ENCODE assay signal across 17 mouse cellular contexts in the genomic region with DNA sequence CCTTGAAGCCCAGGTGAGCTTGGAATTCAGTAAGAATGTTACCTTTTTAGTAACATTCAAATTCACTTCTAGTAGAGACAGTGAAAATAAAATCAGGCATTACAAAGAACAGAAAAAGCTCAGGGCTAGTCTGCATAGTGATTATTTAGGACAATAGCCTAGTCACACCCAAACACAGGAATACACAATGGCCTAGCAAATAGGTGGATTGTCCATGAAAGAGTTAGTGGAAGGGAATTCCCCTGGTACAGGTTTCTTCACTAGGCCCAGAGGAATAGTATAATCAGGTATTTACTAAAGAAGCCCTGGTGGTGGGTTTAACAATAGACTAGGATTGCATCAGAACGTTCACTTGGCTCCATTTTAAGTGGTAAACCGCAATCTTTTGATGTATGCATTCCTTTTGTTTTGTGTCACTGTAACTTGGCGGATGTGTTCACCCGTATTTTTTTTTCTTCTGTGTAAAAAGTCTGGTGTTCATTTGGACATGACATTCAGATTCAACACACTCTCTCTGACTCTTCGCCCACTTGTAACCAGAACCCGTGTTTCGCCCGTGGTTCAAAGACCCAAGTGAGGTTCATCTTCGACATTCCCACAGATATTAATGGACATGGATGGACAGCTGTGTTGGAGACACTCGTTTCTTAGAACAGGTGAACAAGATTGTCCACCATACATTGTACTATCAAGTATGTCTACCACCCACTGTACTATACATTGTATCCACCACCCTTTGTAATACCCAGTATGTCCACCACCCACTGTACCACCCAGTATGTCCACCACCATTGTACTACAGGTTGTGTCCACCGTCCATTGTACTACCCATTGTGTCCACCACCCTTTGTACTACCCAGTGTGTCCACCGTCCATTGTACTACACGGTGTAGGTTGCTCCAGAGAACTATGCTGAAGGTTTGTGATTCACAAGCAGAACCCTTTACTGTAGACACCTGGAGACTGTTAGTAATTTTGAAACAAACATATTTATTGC.
DNase-seq lines count a peak whose midpoint lies in the region; ATAC-seq and TF ChIP-seq lines count a peak whose summit lies in the region.
"Had no signal": no experiment of that assay in that cellular context is flagged by ENCODE, and none has a peak within 500 bp of the region (broad histone marks: within the 10 kb centered on the region; RNA-seq: fewer than 3 reads in every experiment).

No protein-coding gene starts in this region.

- TF ChIP-seq CTCF in hindbrain, postnatal 0 days (IDR thresholded peaks at IDR 0.05; ENCODE audit: low read depth) = no peak
- TF ChIP-seq CTCF in ES-Bruce4 (IDR thresholded peaks at IDR 0.05; ENCODE audit: low read depth, low read length) = no peak

- TF ChIP-seq POLR2A in ES-Bruce4 (IDR thresholded peaks at IDR 0.05; ENCODE audit: insufficient read depth, low read length) = no peak

- peak; percentile 64 for ATAC-seq in hindbrain, embryonic 11.5 days (ENCODE audit: low FRiP score)
- no peak for ATAC-seq in hindbrain, postnatal 0 days
- peak; percentile 29; the same call in 1 of the 2 replicates for ATAC-seq in embryonic facial prominence, embryonic 15.5 days (ENCODE audit: insufficient number of reproducible peaks, low FRiP score, low TSS enrichment, low read depth)
- ATAC-seq: forebrain, embryonic 15.5 days; lung, postnatal 0 days had no signal

- TF ChIP-seq EP300 in ES-Bruce4 (IDR thresholded peaks at IDR 0.05; ENCODE audit: insufficient read depth, low read depth, low read length) = no peak

- no peak overlapping the region for H3K4me2 ChIP-seq in hindbrain, embryonic 11.5 days (replicated peaks; ENCODE audit: low read depth, low read length)
- H3K4me2 ChIP-seq in hindbrain, postnatal 0 days (ENCODE audit: low read depth, low read length) = no peak overlapping the region
- no peak overlapping the region for H3K4me2 ChIP-seq in embryonic facial prominence, embryonic 15.5 days (replicated peaks)
- H3K4me2 ChIP-seq: forebrain, embryonic 15.5 days had no signal

- H3K4me1 ChIP-seq in hindbrain, embryonic 11.5 days (replicated peaks; ENCODE audit: control insufficient read depth, insufficient read depth, low read length) = no peaks in the 10 kb centered on the region
- H3K4me1 ChIP-seq in hindbrain, postnatal 0 days (ENCODE audit: insufficient read depth, low read length) = no peaks in the 10 kb centered on the region
- no peaks in the 10 kb centered on the region for H3K4me1 ChIP-seq in ES-Bruce4 (ENCODE audit: control insufficient read depth, insufficient read depth, low read length)
- H3K4me1 ChIP-seq in embryonic facial prominence, embryonic 15.5 days = no peaks in the 10 kb centered on the region
- H3K4me1 ChIP-seq: forebrain, embryonic 15.5 days had no signal

- DNase-seq in hindbrain, embryonic 11.5 days (ENCODE audit: low spot score) = no peak
- no peak for DNase-seq in hindbrain, postnatal 0 days (ENCODE audit: low spot score)
- DNase-seq in 3134 (ENCODE audit: extremely low read depth, insufficient read length, low spot score) = peak; percentile 7
- DNase-seq in frontal cortex, postnatal 36 days (ENCODE audit: low spot score in 2 of 2) = no peak
- DNase-seq in thymus, postnatal 14 days = no peak
- DNase-seq: adrenal gland, postnatal 14 days; cerebellum, adult 2 months; gastrocnemius, adult 2 months; heart, adult 18-20 months; heart, postnatal 10 days; layer of hippocampus, postnatal 36 days; thymus, postnatal 36 days had no signal

- 89% methylated on average over 13 of the region's 13 CpGs for WGBS in hindbrain, embryonic 11.5 days
- WGBS in hindbrain, postnatal 0 days = 90% methylated on average over 13 of the region's 13 CpGs
- 78% methylated on average over 13 of the region's 13 CpGs for WGBS in embryonic facial prominence, embryonic 15.5 days

- H3K4me3 ChIP-seq in hindbrain, embryonic 11.5 days (ENCODE audit: low read depth, low read length) = no peak overlapping the region
- H3K4me3 ChIP-seq in hindbrain, postnatal 0 days (ENCODE audit: low read length) = no peak overlapping the region
- H3K4me3 ChIP-seq in ES-Bruce4 (ENCODE audit: low read depth, low read length) = no peak overlapping the region
- no peak overlapping the region for H3K4me3 ChIP-seq in embryonic facial prominence, embryonic 15.5 days (replicated peaks)
- H3K4me3 ChIP-seq: forebrain, embryonic 15.5 days; gastrocnemius, adult 2 months had no signal

- H3K9ac ChIP-seq in hindbrain, embryonic 11.5 days (ENCODE audit: low read depth, low read length) = no peak overlapping the region
- H3K9ac ChIP-seq in hindbrain, postnatal 0 days (replicated peaks; ENCODE audit: low read length) = no peak overlapping the region
- no peak overlapping the region for H3K9ac ChIP-seq in ES-Bruce4 (ENCODE audit: low read depth, poor library complexity, severe bottlenecking)
- H3K9ac ChIP-seq in embryonic facial prominence, embryonic 15.5 days = no peak overlapping the region
- H3K9ac ChIP-seq: forebrain, embryonic 15.5 days; liver, embryonic 14.5 days had no signal

- H3K9me3 ChIP-seq in hindbrain, embryonic 11.5 days (ENCODE audit: control insufficient read depth, low read length) = no peaks in the 10 kb centered on the region
- no peaks in the 10 kb centered on the region for H3K9me3 ChIP-seq in hindbrain, postnatal 0 days (ENCODE audit: low read length)
- peaks cover 4% of the 10 kb centered on the region for H3K9me3 ChIP-seq in ES-Bruce4 (replicated peaks; ENCODE audit: control insufficient read depth, insufficient read depth, low read length, poor library complexity, severe bottlenecking)
- H3K9me3 ChIP-seq in embryonic facial prominence, embryonic 15.5 days (replicated peaks) = no peaks in the 10 kb centered on the region
- H3K9me3 ChIP-seq: forebrain, embryonic 15.5 days had no signal

- no peaks in the 10 kb centered on the region for H3K27me3 ChIP-seq in hindbrain, embryonic 11.5 days (ENCODE audit: control insufficient read depth, insufficient read depth, low read length)
- H3K27me3 ChIP-seq in hindbrain, postnatal 0 days (ENCODE audit: insufficient read depth, low read length) = no peaks in the 10 kb centered on the region
- no peaks in the 10 kb centered on the region for H3K27me3 ChIP-seq in ES-Bruce4 (ENCODE audit: control insufficient read depth, insufficient read depth, low read length, poor library complexity, severe bottlenecking)
- no peaks in the 10 kb centered on the region for H3K27me3 ChIP-seq in embryonic facial prominence, embryonic 15.5 days
- H3K27me3 ChIP-seq: forebrain, embryonic 15.5 days had no signal

- H3K36me3 ChIP-seq in hindbrain, embryonic 11.5 days (ENCODE audit: control insufficient read depth, insufficient read depth, low read length) = no peaks in the 10 kb centered on the region
- H3K36me3 ChIP-seq in hindbrain, postnatal 0 days (ENCODE audit: insufficient read depth, low read length) = no peaks in the 10 kb centered on the region
- H3K36me3 ChIP-seq in ES-Bruce4 (ENCODE audit: control insufficient read depth, insufficient read depth, low read length, poor library complexity, severe bottlenecking) = no peaks in the 10 kb centered on the region
- H3K36me3 ChIP-seq in embryonic facial prominence, embryonic 15.5 days = no peaks in the 10 kb centered on the region
- H3K36me3 ChIP-seq: forebrain, embryonic 15.5 days had no signal

- no peak overlapping the region for H3K27ac ChIP-seq in hindbrain, embryonic 11.5 days (ENCODE audit: low read depth, low read length)
- H3K27ac ChIP-seq in hindbrain, postnatal 0 days = no peak overlapping the region
- H3K27ac ChIP-seq in ES-Bruce4 (ENCODE audit: insufficient read depth, low read length) = peak overlapping the region; percentile 77
- H3K27ac ChIP-seq in embryonic facial prominence, embryonic 15.5 days (replicated peaks) = no peak overlapping the region
- H3K27ac ChIP-seq: forebrain, embryonic 15.5 days; gastrocnemius, adult 2 months; liver, embryonic 14.5 days had no signal
